Comparison of ENCODE assay signal across 14 mouse cellular contexts in genomic region chr17:86353679-86354078, GRCm38 (mm10).
DNase-seq lines count a peak whose midpoint lies in the region; ATAC-seq and TF ChIP-seq lines count a peak whose summit lies in the region.
"Had no signal": no experiment of that assay in that cellular context is flagged by ENCODE, and none has a peak within 500 bp of the region (broad histone marks: within the 10 kb centered on the region; RNA-seq: fewer than 3 reads in every experiment).

No protein-coding gene starts in this region.

- no peak for TF ChIP-seq EP300 in liver, postnatal 0 days (IDR thresholded peaks at IDR 0.05; ENCODE audit: low read depth)

- H3K27ac ChIP-seq in liver, postnatal 0 days (ENCODE audit: low read depth): peak overlapping the region; percentile 82
- no peak overlapping the region for H3K27ac ChIP-seq in liver, embryonic 11.5 days (ENCODE audit: low read depth, low read length)
- H3K27ac ChIP-seq: embryonic facial prominence, embryonic 13.5 days; hindbrain, embryonic 10.5 days; limb, embryonic 15.5 days had no signal

- H3K9ac ChIP-seq in liver, postnatal 0 days (replicated peaks): no peak overlapping the region
- H3K9ac ChIP-seq in liver, embryonic 11.5 days (ENCODE audit: low read depth, low read length): no peak overlapping the region
- H3K9ac ChIP-seq: embryonic facial prominence, embryonic 13.5 days; limb, embryonic 15.5 days had no signal

- no peaks in the 10 kb centered on the region for H3K36me3 ChIP-seq in liver, postnatal 0 days (replicated peaks; ENCODE audit: insufficient read depth, low read length)
- H3K36me3 ChIP-seq in liver, embryonic 11.5 days (ENCODE audit: control insufficient read depth, insufficient read depth, low read length): no peaks in the 10 kb centered on the region
- H3K36me3 ChIP-seq: embryonic facial prominence, embryonic 13.5 days; hindbrain, embryonic 10.5 days; limb, embryonic 15.5 days had no signal

- no peak overlapping the region for H3K4me2 ChIP-seq in liver, postnatal 0 days (ENCODE audit: low read depth, low read length)
- no peak overlapping the region for H3K4me2 ChIP-seq in liver, embryonic 11.5 days
- H3K4me2 ChIP-seq: embryonic facial prominence, embryonic 13.5 days; limb, embryonic 15.5 days had no signal

- no peak for TF ChIP-seq CTCF in liver, postnatal 0 days (IDR thresholded peaks at IDR 0.05; ENCODE audit: low read depth)

- H3K27me3 ChIP-seq in liver, postnatal 0 days (ENCODE audit: insufficient read depth, low read length): no peaks in the 10 kb centered on the region
- no peaks in the 10 kb centered on the region for H3K27me3 ChIP-seq in liver, embryonic 11.5 days (replicated peaks; ENCODE audit: control insufficient read depth, insufficient read depth, low read length)
- H3K27me3 ChIP-seq: embryonic facial prominence, embryonic 13.5 days; limb, embryonic 15.5 days had no signal

- peak; percentile 56 for ATAC-seq in liver, postnatal 0 days
- ATAC-seq in liver, embryonic 11.5 days (replicated peaks; ENCODE audit: low FRiP score): no peak

- H3K4me3 ChIP-seq in liver, postnatal 0 days (ENCODE audit: low read depth, low read length): no peak overlapping the region
- no peak overlapping the region for H3K4me3 ChIP-seq in liver, embryonic 11.5 days (ENCODE audit: low read depth, low read length)
- H3K4me3 ChIP-seq: embryonic facial prominence, embryonic 13.5 days; hindbrain, embryonic 10.5 days; limb, embryonic 15.5 days had no signal

- WGBS in liver, postnatal 0 days (ENCODE audit: insufficient replicate concordance): 26% methylated on average over 4 of the region's 4 CpGs
- 43% methylated on average over 4 of the region's 4 CpGs for WGBS in liver, embryonic 11.5 days

- H3K9me3 ChIP-seq in liver, postnatal 0 days (ENCODE audit: low read length): no peaks in the 10 kb centered on the region
- H3K9me3 ChIP-seq in liver, embryonic 11.5 days (ENCODE audit: control insufficient read depth, low read length): no peaks in the 10 kb centered on the region
- H3K9me3 ChIP-seq: embryonic facial prominence, embryonic 13.5 days; hindbrain, embryonic 10.5 days; limb, embryonic 15.5 days had no signal

- peak; percentile 34 for DNase-seq in liver, postnatal 0 days
- DNase-seq in liver, embryonic 11.5 days (ENCODE audit: low spot score): no peak
- peak; percentile 94 for DNase-seq in cerebellum, adult 9-10 months
- peak; percentile 54 for DNase-seq in naive thymus-derived CD4-positive, alpha-beta T cell, adult 2 months (ENCODE audit: low read depth)
- peak; percentile 56 for DNase-seq in thymus, postnatal 14 days
- no peak for DNase-seq in adrenal gland, adult 2 months
- DNase-seq in frontal cortex, postnatal 25 days (ENCODE audit: low spot score in 2 of 2): no peak
- no peak for DNase-seq in gastrocnemius, postnatal 4 days (ENCODE audit: low spot score in 2 of 2)
- DNase-seq: adrenal gland, postnatal 10 days; gastrocnemius, postnatal 36 days; kidney, postnatal 36 days had no signal

- H3K4me1 ChIP-seq in liver, postnatal 0 days (ENCODE audit: insufficient read depth): peaks cover 13% of the 10 kb centered on the region
- no peaks in the 10 kb centered on the region; the same call in 1 of the 2 replicates for H3K4me1 ChIP-seq in liver, embryonic 11.5 days (replicated peaks; ENCODE audit: control insufficient read depth, insufficient read depth, low read length)

Comparison
In these comparisons a context has a peak if more than half of its experiments do, and no peak if none do; other contexts are left out.
1. DNase-seq: peak in liver, postnatal 0 days (single experiment), cerebellum, adult 9-10 months (single experiment), naive thymus-derived CD4-positive, alpha-beta T cell, adult 2 months (single experiment) and thymus, postnatal 14 days (single experiment); none in liver, embryonic 11.5 days (single experiment), adrenal gland, adult 2 months (single experiment), frontal cortex, postnatal 25 days (0 of 2) and gastrocnemius, postnatal 4 days (0 of 2).